Mouse (Mus musculus) lung, postnatal 36 days (tissue): ENCODE measurements around the gene Cfap299.

Experiments used
- DNase-seq: peaks from one replicate; pipeline ENCODE4 v3.0.0; 2022; ENCODE audit warnings: mixed read lengths

Gene Cfap299

GRCm38 (mm10) chr5:98380360-98380759 lies 51.3 kb downstream of the Cfap299 start:
- no peak for DNase-seq

- DNase-seq: no peak
Measured at GRCm38 (mm10) chr5:98387054-98387453, 58.0 kb downstream of the Cfap299 start.

DNA sequence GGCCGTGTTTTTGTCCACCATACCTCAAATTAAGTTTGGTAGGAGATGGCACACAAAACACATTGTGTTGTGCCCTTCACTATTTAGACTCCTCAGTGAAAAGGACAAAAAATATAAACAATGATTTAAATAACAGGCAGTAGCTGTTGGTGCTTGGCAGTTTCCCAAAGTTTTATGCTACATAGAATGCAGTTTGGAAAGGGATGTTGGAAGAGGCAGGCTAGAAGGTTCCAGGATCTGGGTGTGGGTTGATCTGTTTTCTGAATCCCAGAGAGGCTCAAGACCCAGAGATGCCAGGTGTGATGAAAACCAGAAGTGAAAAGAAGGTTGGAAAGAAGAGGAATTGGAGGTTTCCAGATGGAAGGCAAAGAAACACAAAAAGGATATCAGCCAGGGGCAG lies 73.1 kb downstream of the Cfap299 start:
- no peak for DNase-seq

- peak; percentile 64 for DNase-seq
Measured at GRCm38 (mm10) chr5:98410060-98410459, 81.0 kb downstream of the Cfap299 start.

GRCm38 (mm10) chr5:98416385-98417145 lies 87.5 kb downstream of the Cfap299 start:
- DNase-seq: no peak

DNA sequence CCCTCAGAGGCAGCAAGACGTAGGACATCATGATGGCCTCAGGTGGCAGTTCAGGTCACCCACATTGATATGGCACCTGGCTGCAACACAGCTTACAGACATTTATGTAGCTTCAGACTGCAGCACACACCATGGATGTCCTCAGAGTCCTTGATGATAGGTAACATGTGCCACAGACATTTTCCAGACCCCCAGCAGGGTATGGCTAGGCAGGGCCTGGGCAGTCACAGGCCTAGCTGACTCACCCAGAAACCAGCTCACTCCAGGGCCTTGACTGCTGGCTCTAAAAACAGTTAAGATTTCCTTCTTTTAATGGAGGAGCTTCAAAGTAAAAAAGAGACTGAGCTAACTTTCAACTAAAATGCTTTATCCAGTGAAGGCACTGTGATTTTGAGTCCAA lies 95.9 kb downstream of the Cfap299 start:
- DNase-seq: no peak

DNA sequence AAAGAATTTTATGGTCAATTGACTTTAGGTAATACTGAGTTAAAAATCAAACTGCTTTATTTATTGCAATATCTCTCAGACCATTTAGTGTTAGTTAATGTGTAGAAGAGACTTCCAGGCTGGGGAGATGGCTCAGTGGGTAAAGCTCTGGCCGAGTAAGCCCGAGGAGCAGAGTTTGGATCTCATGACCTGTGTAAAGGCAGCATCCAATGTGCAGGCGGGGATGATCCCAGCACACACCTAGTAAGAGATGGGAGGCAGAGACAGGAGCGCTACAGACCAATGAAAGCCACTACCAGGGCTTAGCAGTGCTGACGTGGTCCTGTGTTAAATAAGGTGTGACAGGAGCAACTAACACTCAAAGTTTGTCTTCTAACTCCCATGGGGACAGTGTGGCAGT lies 97.0 kb downstream of the Cfap299 start:
- DNase-seq: no peak

- DNase-seq: peak; percentile 13
Measured at GRCm38 (mm10) chr5:98430060-98430459, 101.0 kb downstream of the Cfap299 start.

DNA sequence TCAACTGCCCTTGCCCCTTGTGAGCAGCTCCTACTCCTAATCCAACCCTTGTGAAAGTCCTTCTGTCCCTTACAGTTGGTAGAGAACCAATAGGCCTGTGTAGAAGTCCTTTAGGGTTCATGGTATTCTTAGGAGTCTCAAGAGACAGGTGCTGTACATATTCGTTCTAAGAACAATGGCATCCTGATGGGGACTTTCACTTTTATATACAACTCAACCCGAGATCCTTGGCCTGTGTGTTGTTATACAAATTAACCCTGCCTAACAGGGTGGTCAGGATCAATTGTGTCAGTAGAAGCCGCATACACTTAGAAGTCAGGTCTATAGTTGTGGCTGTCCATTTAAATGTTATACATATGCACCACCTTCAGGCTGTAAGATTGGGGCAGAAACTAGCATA lies 109.6 kb downstream of the Cfap299 start:
- DNase-seq: no peak

DNA sequence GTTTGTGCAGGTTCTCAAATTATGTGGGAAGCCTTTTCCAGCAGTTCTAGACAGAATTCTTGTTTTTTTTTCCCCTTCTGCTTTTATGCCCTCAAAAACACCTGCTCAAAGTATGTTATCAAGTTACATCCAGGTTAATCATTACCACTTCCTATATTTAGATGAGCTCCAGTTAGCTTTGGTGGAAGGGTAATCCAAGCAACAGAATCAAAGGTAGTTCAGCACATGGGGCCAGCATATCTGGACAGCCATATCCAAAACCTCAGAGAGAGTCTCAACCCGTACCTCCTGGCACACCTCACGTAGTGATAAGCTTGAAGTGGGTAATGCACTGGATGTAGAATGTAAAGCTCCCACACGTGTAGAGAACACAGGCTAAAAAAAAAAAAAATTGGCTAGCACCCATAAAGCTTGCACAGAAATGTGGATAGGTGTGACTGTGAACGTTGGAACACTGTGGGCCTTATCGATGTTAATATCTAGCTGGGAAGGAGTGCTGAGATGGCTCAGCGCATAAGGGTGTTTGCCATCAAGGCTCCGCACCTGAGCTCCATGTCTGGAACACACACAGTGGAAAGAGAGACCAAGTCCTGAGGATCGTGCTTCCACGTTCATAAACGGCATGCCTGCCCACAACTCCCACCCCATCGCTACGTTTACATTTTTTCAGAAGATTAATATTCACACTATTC lies 117.8 kb downstream of the Cfap299 start:
- DNase-seq: no peak

DNA sequence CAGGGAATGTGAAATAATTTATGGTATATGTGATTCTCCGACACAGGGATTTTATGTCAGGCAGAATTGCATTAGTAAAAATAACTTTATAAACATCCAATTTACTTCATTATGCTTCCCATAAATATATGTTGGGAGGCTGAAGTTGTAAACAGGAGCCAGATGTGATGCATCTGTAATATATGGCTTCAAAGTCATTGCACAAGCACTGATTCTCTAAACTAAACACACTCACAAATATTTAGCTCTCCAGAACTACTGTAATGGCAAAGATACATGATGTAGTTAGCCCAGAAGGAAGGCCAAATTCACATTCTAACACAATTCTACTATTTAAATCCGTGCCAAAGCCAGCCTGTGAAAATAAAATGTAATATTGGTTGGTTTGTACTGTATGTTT lies 120.8 kb downstream of the Cfap299 start:
- DNase-seq: no peak

DNA sequence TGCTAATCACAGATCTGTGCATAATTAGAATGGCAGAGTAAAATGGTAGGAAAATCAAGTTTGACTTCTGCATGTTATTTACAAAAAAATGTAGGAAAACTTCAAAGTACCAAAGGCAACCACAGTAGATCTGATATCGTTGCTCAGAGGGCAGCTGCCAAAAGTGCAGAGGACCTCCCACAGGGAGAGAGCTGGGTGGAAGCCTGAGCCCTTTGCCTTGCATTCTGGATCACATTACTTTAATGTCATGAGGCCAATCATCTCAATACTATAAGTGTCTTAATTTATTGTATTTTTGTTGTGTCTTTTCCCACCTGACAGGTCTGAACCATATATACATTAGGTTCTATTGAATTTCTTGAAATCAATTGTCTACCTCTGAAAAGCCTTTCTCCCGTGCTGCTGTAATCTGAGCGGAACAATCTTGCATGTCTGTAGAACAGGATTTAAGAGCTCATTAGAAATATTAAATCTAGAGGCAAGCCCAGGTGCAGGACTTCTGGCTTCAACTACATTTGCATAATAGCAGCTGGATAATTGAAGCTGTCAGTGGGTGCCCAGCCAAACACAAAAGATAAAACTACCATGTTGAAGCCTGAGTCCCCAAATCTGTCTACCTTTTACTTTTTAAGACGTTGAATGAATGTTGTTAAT lies 137.9 kb downstream of the Cfap299 start:
- no peak for DNase-seq

- no peak for DNase-seq
Measured at GRCm38 (mm10) chr5:98470052-98470451, 140.9 kb downstream of the Cfap299 start.

DNA sequence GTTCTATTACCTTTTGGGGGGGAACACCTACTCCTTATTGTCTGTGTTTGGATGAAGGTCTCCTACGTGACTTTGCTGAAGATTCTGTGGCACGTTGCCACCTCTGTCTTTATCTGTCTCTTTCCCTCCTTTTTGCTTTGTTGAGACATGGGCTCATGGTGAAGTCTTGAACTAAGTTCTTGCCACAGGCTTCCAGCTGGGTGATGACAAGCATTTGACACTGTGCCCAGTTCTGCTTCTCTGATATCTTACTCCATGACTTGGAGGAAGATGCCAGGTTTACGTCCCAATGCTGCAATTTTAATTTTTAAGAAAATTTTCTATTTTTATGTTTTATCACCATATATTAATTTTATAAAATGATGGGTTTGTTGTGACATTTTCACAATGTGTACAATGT lies 147.4 kb downstream of the Cfap299 start:
- DNase-seq: peak; percentile 10

DNA sequence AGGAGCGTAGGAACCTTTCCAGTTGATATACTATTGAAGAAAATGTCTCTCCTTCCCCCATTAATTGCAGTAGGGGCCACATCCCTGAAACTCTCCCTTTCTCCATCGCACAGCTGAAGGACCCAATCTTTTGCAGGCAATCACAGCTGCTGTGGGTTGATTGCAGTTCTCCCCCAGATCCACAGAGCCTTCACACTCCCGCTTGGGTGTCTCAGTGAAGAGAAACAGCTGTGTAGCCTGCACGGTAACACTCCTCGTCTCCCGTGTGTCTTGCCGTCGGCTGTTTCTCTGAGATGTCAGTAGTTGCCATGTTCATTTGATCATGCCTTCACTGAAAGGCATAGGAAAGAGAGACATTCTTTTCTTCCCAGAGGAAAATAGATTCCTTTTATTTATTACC lies 148.2 kb downstream of the Cfap299 start:
- peak; percentile 53 for DNase-seq

DNA sequence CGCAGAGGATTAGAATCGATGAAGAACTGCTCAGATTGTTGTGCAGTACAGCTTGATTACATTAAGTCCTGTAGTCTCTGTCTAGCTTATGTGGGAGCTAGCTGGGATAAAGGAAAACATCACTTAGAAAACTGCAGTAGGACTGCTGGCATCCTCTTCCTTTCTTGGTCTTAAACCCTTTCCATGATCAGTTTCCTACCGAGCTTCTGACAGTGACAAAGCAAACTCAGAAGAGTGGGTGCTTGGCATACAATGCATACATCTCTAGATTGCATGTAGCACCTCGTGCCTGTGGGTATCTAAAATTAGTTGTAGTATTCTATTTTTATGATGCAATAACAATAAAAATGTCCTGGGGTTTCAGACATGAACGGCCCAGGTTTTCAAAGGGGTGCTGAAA lies 154.4 kb downstream of the Cfap299 start:
- no peak for DNase-seq

GRCm38 (mm10) chr5:98485189-98485588 lies 156.1 kb downstream of the Cfap299 start:
- peak; percentile 16 for DNase-seq

DNA sequence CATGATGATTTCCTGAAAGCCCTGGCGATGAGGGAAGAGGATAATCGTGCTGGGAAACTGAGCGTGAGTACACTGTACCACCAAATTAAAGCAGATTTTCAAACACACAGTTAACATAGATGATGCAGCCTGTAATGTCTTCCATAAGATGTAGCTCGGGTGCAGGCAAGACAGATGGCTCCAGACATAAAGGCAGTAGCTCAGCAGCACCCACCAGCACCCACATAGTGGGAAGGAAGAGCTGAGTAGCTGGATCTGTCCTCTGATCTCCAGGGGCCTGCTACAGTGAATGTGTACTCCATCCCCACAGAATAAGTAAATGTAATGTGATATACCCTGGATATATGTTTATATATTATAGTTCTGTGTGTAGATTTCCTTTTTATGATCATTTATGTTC lies 169.2 kb downstream of the Cfap299 start:
- DNase-seq: no peak

- no peak for DNase-seq
Measured at GRCm38 (mm10) chr5:98516214-98516613, 187.1 kb downstream of the Cfap299 start.

- no peak for DNase-seq
Measured at GRCm38 (mm10) chr5:98520118-98520517, 191.0 kb downstream of the Cfap299 start.

GRCm38 (mm10) chr5:98522270-98522977 lies 193.3 kb downstream of the Cfap299 start:
- DNase-seq: no peak

DNA sequence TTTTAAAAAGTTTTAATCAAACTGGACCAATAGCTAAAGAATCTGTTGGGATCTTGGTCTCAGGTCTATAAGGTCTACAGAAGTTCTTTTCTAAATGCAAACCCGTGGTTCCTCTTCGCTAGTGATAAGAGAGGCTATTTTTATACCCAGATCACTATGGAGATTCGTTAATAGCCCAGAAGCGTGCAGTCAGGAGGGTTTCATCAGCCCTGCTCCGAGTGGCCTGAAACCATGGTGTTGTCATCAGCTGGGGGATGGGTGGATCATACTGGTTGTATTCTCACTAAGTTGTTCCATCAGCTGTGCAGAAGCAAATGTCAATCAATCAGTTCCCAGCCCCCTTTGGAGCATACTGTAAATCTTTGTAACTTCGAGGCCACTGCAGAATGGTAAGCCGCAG lies 193.9 kb downstream of the Cfap299 start:
- no peak for DNase-seq

GRCm38 (mm10) chr5:98523783-98524182 lies 194.7 kb downstream of the Cfap299 start:
- no peak for DNase-seq
